Mouse (Mus musculus) G1E-ER4 (cell line): ENCODE measurements around the gene Dnajb14. TPM values are rescaled to one million over a fixed set of nuclear protein-coding genes. Genes with fewer than 3 reads are reported as not detected.

ENCODE experiments used
- GATA1 ChIP-seq: IDR thresholded peaks from one replicate; pipeline ENCODE4 v1.8.0; 2012; ENCODE audit warnings: low read length, inconsistent platforms
- polyA plus RNA-seq: library from polyadenylated mRNA; stranded (reverse); fragments of >175 nt; gene quantifications from 2 replicates; pipeline ENCODE4 v1.2.3, GENCODE M21; 2012

The Dnajb14 gene
- polyA plus RNA-seq, 1 experiment: 3.3 TPM

GRCm38 (mm10) chr3:137892118-137892517 is 24.6 kb downstream of the Dnajb14 start:
- TF ChIP-seq GATA1: no peak

GRCm38 (mm10) chr3:137893789-137894188 is 26.3 kb downstream of the Dnajb14 start:
- TF ChIP-seq GATA1: no peak

GRCm38 (mm10) chr3:137895196-137895595 is 27.7 kb downstream of the Dnajb14 start:
- TF ChIP-seq GATA1: no peak

- no peak for TF ChIP-seq GATA1
These were observed 28.9 kb downstream of the Dnajb14 start for GRCm38 (mm10) chr3:137896386-137896785.

- no peak for TF ChIP-seq GATA1
These were observed 29.4 kb downstream of the Dnajb14 start for GRCm38 (mm10) chr3:137896867-137897266.

GRCm38 (mm10) chr3:137897685-137898084 is 30.2 kb downstream of the Dnajb14 start:
- TF ChIP-seq GATA1: no peak

GRCm38 (mm10) chr3:137900149-137900548 is 32.7 kb downstream of the Dnajb14 start:
- TF ChIP-seq GATA1: no peak

- TF ChIP-seq GATA1: no peak
These were observed 45.6 kb downstream of the Dnajb14 start for GRCm38 (mm10) chr3:137913093-137913492.

- no peak for TF ChIP-seq GATA1
These were observed 50.3 kb downstream of the Dnajb14 start for GRCm38 (mm10) chr3:137917694-137918171.

GRCm38 (mm10) chr3:137918172-137918931 is 50.9 kb downstream of the Dnajb14 start, which contains the start of gene Lamtor3:
Gene Lamtor3 (plus strand): TSS chr3:137918506.
- no peak for TF ChIP-seq GATA1

GRCm38 (mm10) chr3:137918932-137919311 is 51.4 kb downstream of the Dnajb14 start:
- TF ChIP-seq GATA1: no peak

- no peak for TF ChIP-seq GATA1
These were observed 51.9 kb downstream of the Dnajb14 start for GRCm38 (mm10) chr3:137919398-137919797.

- TF ChIP-seq GATA1: no peak
These were observed 53.1 kb downstream of the Dnajb14 start for GRCm38 (mm10) chr3:137920594-137920993.

- TF ChIP-seq GATA1: no peak
These were observed 59.5 kb downstream of the Dnajb14 start for GRCm38 (mm10) chr3:137927010-137927409.

GRCm38 (mm10) chr3:137929940-137930339 is 62.5 kb downstream of the Dnajb14 start:
- no peak for TF ChIP-seq GATA1

GRCm38 (mm10) chr3:137932748-137933147 is 65.3 kb downstream of the Dnajb14 start:
- no peak for TF ChIP-seq GATA1

GRCm38 (mm10) chr3:137933986-137934385 is 66.5 kb downstream of the Dnajb14 start:
- no peak for TF ChIP-seq GATA1
